Mouse (Mus musculus) hindbrain, embryonic 13.5 days (tissue): ENCODE results near the gene Rps16. TPM values are rescaled to one million over a fixed set of nuclear protein-coding genes. Genes with fewer than 3 reads are reported as not detected.

Experiments
- ATAC-seq: fragments of 200-750 bp; cut with Nextera tagmentation; 2 replicates; pipeline ENCODE4 v1.8.0; 2017; ENCODE audit warnings: moderate TSS enrichment; ENCODE audit not compliant: low FRiP score
- H3K27ac ChIP-seq: fragments of 300-500 bp; sonication (generic); 2 replicates; pipeline ENCODE4 v1.5.1; 2015; ENCODE audit warnings: inconsistent platforms, mild to moderate bottlenecking, moderate library complexity
- H3K27me3 ChIP-seq: fragments of 300-500 bp; sonication (generic); 2 replicates; pipeline ENCODE4 v1.6.1; 2015; ENCODE audit warnings: mild to moderate bottlenecking, inconsistent platforms
- H3K36me3 ChIP-seq: fragments of 300-500 bp; sonication (generic); 2 replicates; pipeline ENCODE4 v1.6.1; 2015; ENCODE audit warnings: mild to moderate bottlenecking, inconsistent platforms
- H3K4me1 ChIP-seq: fragments of 300-500 bp; sonication (generic); replicated peaks from 2 replicates; pipeline ENCODE4 v1.6.1; 2015; ENCODE audit warnings: inconsistent platforms
- H3K4me2 ChIP-seq: fragments of 300-500 bp; sonication (generic); 2 replicates; pipeline ENCODE4 v1.6.1; 2015; ENCODE audit warnings: inconsistent platforms, mild to moderate bottlenecking, moderate library complexity
- H3K4me3 ChIP-seq: fragments of 300-500 bp; sonication (generic); 2 replicates; pipeline ENCODE4 v1.5.1; 2015; ENCODE audit warnings: mild to moderate bottlenecking, inconsistent platforms
- H3K9ac ChIP-seq: fragments of 300-500 bp; sonication (generic); 2 replicates; pipeline ENCODE4 v1.6.1; 2015; ENCODE audit warnings: mild to moderate bottlenecking, inconsistent platforms
- H3K9me3 ChIP-seq: fragments of 300-500 bp; sonication (generic); 2 replicates; pipeline ENCODE4 v1.6.1; 2016; ENCODE audit warnings: inconsistent platforms
- WGBS: fragments of 180-500 bp; shearing (Covaris S2); methylation state at CpG from one replicate; pipeline ENCODE4 v1.1.7; 2015; 5-methylcytosine and 5-hydroxymethylcytosine counted together
- polyA plus RNA-seq: library from polyadenylated mRNA; unstranded; fragments of >200 nt; fragmentation: Nextera tagmentation; extraction: Ambion mirVana; gene quantifications from 2 replicates; pipeline ENCODE4 v1.2.1, GENCODE M21; 2015

Rps16 gene
- polyA plus RNA-seq, result 537 and 543 TPM in 2 replicates

GRCm38 (mm10) chr7:28350155-28350883 lies at the start of gene Rps16:
TSS of gene Rps16 (plus strand) at chr7:28350652.
- ATAC-seq, result peak; percentile 96
- under 1% methylated on average over 50 of the region's 50 CpGs for WGBS

GRCm38 (mm10) chr7:28301616-28302433 lies 48.6 kb upstream of the Rps16 start, which contains the start of gene Dll3:
TSS of gene Dll3 (minus strand) at chr7:28302238.
- H3K36me3 ChIP-seq, result peaks cover 22% of the 10 kb centered on the region
- H3K27ac ChIP-seq, result peak within 1 kb of the TSS; percentile 86
- H3K4me1 ChIP-seq, result peaks cover 39% of the 10 kb centered on the region
- peak within 1 kb of the TSS; percentile 78 for H3K9ac ChIP-seq
- ATAC-seq, result peak; percentile 67
- peak within 1 kb of the TSS; percentile 51 for H3K4me3 ChIP-seq
- peaks cover 24% of the 10 kb centered on the region for H3K27me3 ChIP-seq
- peak within 1 kb of the TSS; percentile 67 for H3K4me2 ChIP-seq
- H3K9me3 ChIP-seq, result no peaks in the 10 kb centered on the region
- WGBS, result under 1% methylated on average over 30 of the region's 30 CpGs

More at GRCm38 (mm10) chr7:28350155-28350883, at the start of gene Rps16:
- H3K36me3 ChIP-seq, result peaks cover 33% of the 10 kb centered on the region
- no peaks in the 10 kb centered on the region for H3K9me3 ChIP-seq
- H3K4me2 ChIP-seq, result peak within 1 kb of the TSS; percentile 95
- H3K9ac ChIP-seq, result peak within 1 kb of the TSS; percentile 97
- peak within 1 kb of the TSS; percentile 84 for H3K4me3 ChIP-seq
- peaks cover 21% of the 10 kb centered on the region for H3K4me1 ChIP-seq
- no peaks in the 10 kb centered on the region for H3K27me3 ChIP-seq
- H3K27ac ChIP-seq, result peak within 1 kb of the TSS; percentile 86

DNA sequence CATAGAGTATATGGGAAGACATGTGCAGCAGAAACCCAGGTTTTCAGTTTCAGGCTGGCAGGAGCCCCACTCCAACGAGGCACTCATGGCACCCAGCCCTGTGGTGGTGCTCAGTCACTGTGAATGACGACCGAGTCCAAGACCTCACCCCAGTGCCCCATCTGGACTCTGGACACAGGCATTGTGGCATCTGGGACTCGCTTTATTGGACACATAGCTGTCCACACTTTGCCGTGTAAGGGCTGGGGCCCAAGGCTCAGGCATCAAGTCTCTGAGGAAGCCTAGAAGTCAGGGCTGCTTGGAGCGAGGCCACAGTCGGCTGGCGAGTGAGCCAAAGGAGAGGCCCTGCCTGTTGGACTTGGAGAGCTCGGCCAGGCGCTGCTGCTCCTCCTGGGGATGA lies 44.8 kb upstream of the Rps16 start:
- Histone ChIP-seq H3K9me3 (no peaks in the 10 kb centered on the region), H3K4me2 (no peak overlapping the region), H3K27me3 (no peaks in the 10 kb centered on the region), H3K9ac (no peak overlapping the region), H3K36me3 (peaks cover 56% of the 10 kb centered on the region), H3K27ac (no peak overlapping the region), H3K4me1 (peaks cover 31% of the 10 kb centered on the region), H3K4me3 (no peak overlapping the region)
- ATAC-seq, result no peak
- WGBS, result 86% methylated on average over 10 of the region's 10 CpGs

GRCm38 (mm10) chr7:28306216-28306615 lies 44.2 kb upstream of the Rps16 start:
- 92% methylated on average over 8 of the region's 8 CpGs for WGBS

DNA sequence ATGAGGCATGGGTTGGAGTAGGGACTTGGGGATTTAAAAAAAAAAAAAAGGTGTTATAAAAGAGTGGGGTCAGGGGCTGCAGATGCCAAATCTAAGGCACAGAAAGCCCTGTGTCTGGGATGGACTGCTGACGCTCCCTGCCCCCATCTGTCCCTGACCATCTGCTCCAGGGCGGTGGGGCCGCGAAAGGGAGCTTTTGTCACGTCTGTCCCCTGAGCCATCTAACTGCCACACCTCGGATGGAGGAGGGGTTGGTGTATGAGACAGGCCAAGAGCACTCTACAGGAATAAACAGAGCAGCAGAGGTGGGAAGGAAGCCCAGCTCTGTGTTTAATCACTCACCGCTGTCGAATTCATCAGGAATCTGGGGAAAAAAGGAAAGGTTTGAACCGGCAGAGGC lies 40.7 kb upstream of the Rps16 start:
- peaks cover 63% of the 10 kb centered on the region for H3K36me3 ChIP-seq
- no peak overlapping the region for H3K4me2 ChIP-seq
- H3K27me3 ChIP-seq, result no peaks in the 10 kb centered on the region
- no peak for ATAC-seq
- peak overlapping the region; percentile 30; the same call in 1 of the 2 replicates for H3K9ac ChIP-seq
- H3K27ac ChIP-seq, result no peak overlapping the region
- H3K9me3 ChIP-seq, result no peaks in the 10 kb centered on the region
- 34% methylated on average over 9 of the region's 9 CpGs for WGBS
- no peak overlapping the region for H3K4me3 ChIP-seq
- peaks cover 19% of the 10 kb centered on the region for H3K4me1 ChIP-seq

More at GRCm38 (mm10) chr7:28306216-28306615, 44.2 kb upstream of the Rps16 start:
- Histone ChIP-seq H3K36me3 (peaks cover 56% of the 10 kb centered on the region), H3K4me2 (no peak overlapping the region), H3K27me3 (no peaks in the 10 kb centered on the region), H3K27ac (no peak overlapping the region), H3K9me3 (no peaks in the 10 kb centered on the region), H3K9ac (no peak overlapping the region), H3K4me1 (peaks cover 33% of the 10 kb centered on the region), H3K4me3 (no peak overlapping the region)
- no peak for ATAC-seq

- Histone ChIP-seq H3K9me3 (no peaks in the 10 kb centered on the region), H3K4me1 (peaks cover 19% of the 10 kb centered on the region), H3K27me3 (no peaks in the 10 kb centered on the region), H3K4me3 (peak overlapping the region; percentile 86), H3K36me3 (peaks cover 63% of the 10 kb centered on the region), H3K27ac (peak overlapping the region; percentile 45), H3K9ac (peak overlapping the region; percentile 93), H3K4me2 (peak overlapping the region; percentile 89)
- 7% methylated on average over 35 of the region's 35 CpGs for WGBS
- peak; percentile 67 for ATAC-seq
Observed at GRCm38 (mm10) chr7:28311151-28311925, 39.1 kb upstream of the Rps16 start.

GRCm38 (mm10) chr7:28311926-28312543 lies 38.4 kb upstream of the Rps16 start, which contains the start of gene Timm50:
TSS of gene Timm50 (minus strand) at chr7:28312072.
- Histone ChIP-seq H3K27ac (peak within 1 kb of the TSS; percentile 45), H3K4me2 (peak within 1 kb of the TSS; percentile 89), H3K9me3 (no peaks in the 10 kb centered on the region), H3K9ac (peak within 1 kb of the TSS; percentile 93), H3K27me3 (no peaks in the 10 kb centered on the region), H3K4me1 (peaks cover 19% of the 10 kb centered on the region), H3K4me3 (peak within 1 kb of the TSS; percentile 86), H3K36me3 (peaks cover 63% of the 10 kb centered on the region)
- under 1% methylated on average over 44 of the region's 45 CpGs for WGBS
- peak; percentile 96 for ATAC-seq

- H3K4me1 ChIP-seq, result no peaks in the 10 kb centered on the region
- WGBS, result 90% methylated on average over 3 of the region's 3 CpGs
- H3K27me3 ChIP-seq, result no peaks in the 10 kb centered on the region
- no peaks in the 10 kb centered on the region for H3K9me3 ChIP-seq
- peaks cover 91% of the 10 kb centered on the region for H3K36me3 ChIP-seq
- no peak overlapping the region for H3K4me2 ChIP-seq
- no peak overlapping the region for H3K9ac ChIP-seq
- H3K27ac ChIP-seq, result no peak overlapping the region
- H3K4me3 ChIP-seq, result no peak overlapping the region
- no peak for ATAC-seq
Observed at GRCm38 (mm10) chr7:28318036-28318435, 32.4 kb upstream of the Rps16 start.

GRCm38 (mm10) chr7:28318714-28319113 lies 31.7 kb upstream of the Rps16 start:
- Histone ChIP-seq H3K27ac (no peak overlapping the region), H3K4me1 (no peaks in the 10 kb centered on the region), H3K27me3 (no peaks in the 10 kb centered on the region), H3K9me3 (no peaks in the 10 kb centered on the region), H3K9ac (no peak overlapping the region), H3K36me3 (peaks cover 98% of the 10 kb centered on the region), H3K4me3 (no peak overlapping the region), H3K4me2 (no peak overlapping the region)
- ATAC-seq, result no peak
- WGBS, result 99% methylated on average over 17 of the region's 17 CpGs

DNA sequence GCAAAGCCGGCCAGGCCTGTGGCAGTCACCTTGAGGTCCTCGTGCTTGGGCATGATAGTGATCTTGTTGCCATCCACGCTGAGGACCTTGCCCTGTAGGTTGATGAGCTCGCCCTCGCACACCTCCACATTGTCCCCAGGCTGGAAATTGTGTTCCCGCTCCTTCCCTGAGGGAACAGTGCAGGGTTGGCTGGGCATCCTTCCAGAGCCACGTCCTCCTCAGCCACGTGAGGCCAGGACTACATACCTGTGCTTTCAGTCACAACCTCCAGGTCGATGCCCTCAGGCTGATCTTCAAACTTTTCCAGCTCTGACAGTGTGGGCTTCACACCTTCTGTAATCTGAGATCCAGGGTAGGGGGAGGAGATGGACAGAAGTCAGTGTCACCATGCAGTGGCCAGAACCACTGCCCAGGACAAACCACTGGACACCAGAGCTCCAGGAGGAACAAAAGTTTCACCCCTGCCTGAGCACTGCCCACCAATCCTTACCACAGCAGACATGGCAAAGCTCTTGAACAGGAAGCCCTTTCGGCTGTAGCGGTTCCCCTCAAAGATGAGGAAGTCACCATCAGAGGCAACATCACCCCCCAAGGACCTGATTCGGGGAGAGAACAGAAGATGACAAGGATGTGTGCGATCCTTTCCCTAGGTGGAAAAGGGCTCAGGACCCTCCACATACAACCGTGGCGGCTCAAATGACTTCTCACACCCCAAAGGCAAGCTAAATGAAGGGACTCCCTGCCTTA lies 28.3 kb upstream of the Rps16 start:
- Histone ChIP-seq H3K4me3 (no peak overlapping the region), H3K4me1 (no peaks in the 10 kb centered on the region), H3K4me2 (no peak overlapping the region), H3K27me3 (no peaks in the 10 kb centered on the region), H3K9ac (no peak overlapping the region), H3K36me3 (peaks cover 99% of the 10 kb centered on the region), H3K9me3 (no peaks in the 10 kb centered on the region), H3K27ac (no peak overlapping the region)
- ATAC-seq, result no peak
- WGBS, result 95% methylated on average over 15 of the region's 15 CpGs

GRCm38 (mm10) chr7:28325293-28325692 lies 25.2 kb upstream of the Rps16 start:
- ATAC-seq, result no peak
- WGBS, result 95% methylated on average over 8 of the region's 8 CpGs

More at GRCm38 (mm10) chr7:28325293-28325692, 25.2 kb upstream of the Rps16 start:
- Histone ChIP-seq H3K4me3 (no peak overlapping the region), H3K4me2 (no peak overlapping the region), H3K9me3 (no peaks in the 10 kb centered on the region), H3K4me1 (no peaks in the 10 kb centered on the region), H3K27me3 (no peaks in the 10 kb centered on the region), H3K36me3 (peaks cover 99% of the 10 kb centered on the region), H3K9ac (no peak overlapping the region), H3K27ac (no peak overlapping the region)
